Mouse (Mus musculus) embryo, embryonic 10.5 days (tissue): Measurements from ENCODE around the gene Mrpl18.
"Not testable (repeated sequence)": the region's sequence is repeated elsewhere in the genome, so short reads cannot be mapped to it uniquely, and the experiment has no call there.

Source experiments
- DNase-seq: peaks from one replicate; pipeline ENCODE4 v3.0.0-alpha.2; 2015; ENCODE audit warnings: low spot score

Gene Mrpl18

GRCm38 (mm10) chr17:12915881-12916583, at the start of gene Mrpl18:
Gene Mrpl18, minus strand, starts transcription at chr17:12916345.
- peak; percentile 100 for DNase-seq

DNA sequence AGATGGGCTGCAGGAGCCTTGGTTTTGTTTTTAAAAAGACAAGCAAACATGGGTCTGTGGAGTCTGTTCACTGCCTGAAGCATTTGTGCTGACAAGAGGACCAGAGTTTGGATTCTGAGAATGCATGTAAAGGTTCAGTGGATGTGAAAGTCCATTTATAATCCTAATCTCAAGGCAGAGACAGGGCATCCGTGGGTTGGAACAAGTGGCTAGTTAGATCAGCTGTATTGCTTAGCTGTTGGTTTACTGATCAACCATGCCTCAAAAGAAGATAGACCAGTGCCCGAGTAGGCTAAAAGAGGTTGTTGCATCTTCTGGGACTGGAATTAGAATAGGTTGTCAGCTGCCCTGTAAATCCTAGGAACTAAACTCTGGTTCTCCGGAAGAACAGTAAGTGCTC, 47.3 kb upstream of the Mrpl18 start:
- no peak for DNase-seq

GRCm38 (mm10) chr17:12960331-12960873, 44.3 kb upstream of the Mrpl18 start, which contains the start of gene Acat2:
Gene Acat2, minus strand, starts transcription at chr17:12960747.
- DNase-seq = peak; percentile 94

DNA sequence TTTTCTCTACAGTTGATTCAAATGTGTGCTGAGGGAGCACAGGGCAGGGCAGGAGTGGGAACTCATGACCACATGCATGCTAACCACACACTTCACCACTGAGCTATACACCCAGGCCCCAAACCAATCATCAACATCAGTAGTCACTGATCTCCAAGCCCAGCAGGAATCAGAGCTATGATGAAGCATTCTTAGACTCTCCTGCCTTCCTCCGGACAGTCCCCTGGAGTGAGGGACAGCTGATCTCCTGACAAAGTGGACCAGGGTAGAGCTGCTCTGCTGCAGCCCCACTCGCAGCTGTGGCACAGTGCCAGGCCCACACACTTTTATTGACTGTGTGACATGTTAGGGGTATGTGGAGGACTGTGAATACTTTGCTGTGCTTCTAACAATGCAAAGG, 43.2 kb upstream of the Mrpl18 start:
- DNase-seq = not testable (repeated sequence)

GRCm38 (mm10) chr17:12956664-12957063, 40.5 kb upstream of the Mrpl18 start:
- DNase-seq = no peak

DNA sequence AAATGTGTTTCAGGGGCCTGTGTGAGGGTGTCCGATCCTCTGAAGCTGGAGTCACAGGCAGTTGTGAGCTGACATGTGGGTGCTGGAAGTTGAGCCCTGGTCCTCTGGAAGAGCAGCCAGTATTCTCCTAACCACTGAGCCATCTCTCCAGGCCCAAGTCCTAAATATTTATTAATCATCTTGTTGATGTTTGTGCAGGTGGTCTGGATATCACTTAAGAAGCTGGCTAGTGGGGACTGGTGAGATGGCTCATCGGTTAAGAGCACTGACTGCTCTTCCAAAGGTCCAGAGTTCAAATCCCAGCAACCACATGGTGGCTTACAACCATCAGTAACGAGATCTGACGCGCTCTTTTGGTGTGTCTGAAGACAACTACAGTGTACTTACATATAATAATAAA, 33.5 kb upstream of the Mrpl18 start:
- DNase-seq = no peak

- no peak for DNase-seq
These were observed 26.5 kb upstream of the Mrpl18 start for GRCm38 (mm10) chr17:12942459-12943162.

- DNase-seq = no peak
These were observed 25.6 kb upstream of the Mrpl18 start for GRCm38 (mm10) chr17:12941543-12942260.

GRCm38 (mm10) chr17:12940151-12940805, 24.1 kb upstream of the Mrpl18 start, which contains the start of gene Acat3:
Gene Acat3, minus strand, starts transcription at chr17:12940600.
- peak; percentile 14 for DNase-seq

DNA sequence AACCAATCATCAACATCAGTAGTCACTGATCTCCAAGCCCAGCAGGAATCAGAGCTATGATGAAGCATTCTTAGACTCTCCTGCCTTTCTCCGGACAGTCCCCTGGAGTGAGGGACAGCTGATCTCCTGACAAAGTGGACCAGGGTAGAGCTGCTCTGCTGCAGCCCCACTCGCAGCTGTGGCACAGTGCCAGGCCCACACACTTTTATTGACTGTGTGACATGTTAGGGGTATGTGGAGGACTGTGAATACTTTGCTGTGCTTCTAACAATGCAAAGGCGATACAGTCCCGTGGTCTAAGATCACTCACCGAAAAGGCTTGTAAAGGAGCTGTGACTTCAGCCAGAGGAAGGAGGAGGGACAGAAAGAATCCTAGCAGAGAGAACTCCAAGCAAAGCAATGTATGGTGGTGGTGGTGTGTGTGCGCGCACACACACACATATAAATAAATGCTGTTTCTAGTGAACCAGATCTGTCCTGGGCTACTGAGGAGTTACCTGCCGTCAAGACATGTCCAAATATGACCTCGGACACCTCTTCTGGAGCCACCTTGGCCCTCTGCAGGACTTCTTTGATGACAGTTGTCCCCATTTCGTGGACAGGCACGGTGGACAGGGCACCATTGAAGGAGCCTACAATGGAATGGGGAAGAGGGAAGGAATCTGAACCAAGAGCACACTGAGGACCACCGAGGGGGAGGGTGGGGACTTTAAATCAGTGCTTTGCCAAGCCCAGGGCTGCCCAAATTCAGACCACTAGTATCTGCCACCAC, 23.4 kb upstream of the Mrpl18 start:
- DNase-seq = not testable (repeated sequence)

DNA sequence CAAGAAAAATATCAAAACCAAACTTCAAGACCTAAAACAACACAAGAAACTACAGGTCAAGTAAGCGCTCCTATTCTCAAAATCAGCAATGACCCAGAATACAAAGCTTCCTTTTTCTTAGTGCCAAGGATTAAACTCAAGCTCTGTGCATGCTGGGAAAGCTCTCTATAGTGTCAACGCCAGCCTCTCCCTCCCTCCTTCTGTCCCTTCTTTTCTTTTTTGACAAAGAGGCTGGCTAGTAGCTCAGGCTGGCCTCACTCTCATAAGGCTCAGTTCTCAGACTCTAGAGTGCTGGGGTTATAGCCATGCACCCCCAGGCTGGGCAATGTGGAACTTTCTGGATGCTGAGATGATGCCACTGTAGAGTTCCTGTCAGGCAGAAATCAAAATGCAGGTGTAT, 21.9 kb upstream of the Mrpl18 start:
- DNase-seq = no peak

DNA sequence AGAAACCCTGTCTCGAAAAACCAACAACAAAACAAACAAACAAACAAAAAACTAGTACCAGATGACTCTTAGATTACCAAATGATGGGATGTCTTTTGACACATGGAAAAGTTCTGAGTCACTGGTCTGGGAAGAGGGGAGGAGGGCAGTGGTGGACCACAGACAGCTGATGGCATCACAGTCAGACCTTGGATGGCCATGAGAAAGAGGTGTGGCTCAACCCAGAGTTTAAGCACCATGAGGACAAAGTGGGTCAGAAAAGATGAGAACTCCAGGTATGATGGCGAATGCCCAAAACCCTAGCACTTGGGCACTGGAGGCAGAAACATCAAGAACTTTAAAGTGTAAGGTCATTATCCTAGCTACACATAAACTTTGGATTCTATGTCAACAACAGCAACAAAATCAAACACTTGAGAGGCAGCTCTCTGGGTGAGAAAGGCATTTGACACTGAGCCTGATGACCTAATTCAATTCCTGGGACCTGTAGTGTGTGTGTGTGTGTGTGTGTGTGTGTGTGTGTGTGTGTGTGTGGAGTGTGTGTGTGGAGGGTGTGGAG, 21.3 kb upstream of the Mrpl18 start:
- no peak for DNase-seq

DNA sequence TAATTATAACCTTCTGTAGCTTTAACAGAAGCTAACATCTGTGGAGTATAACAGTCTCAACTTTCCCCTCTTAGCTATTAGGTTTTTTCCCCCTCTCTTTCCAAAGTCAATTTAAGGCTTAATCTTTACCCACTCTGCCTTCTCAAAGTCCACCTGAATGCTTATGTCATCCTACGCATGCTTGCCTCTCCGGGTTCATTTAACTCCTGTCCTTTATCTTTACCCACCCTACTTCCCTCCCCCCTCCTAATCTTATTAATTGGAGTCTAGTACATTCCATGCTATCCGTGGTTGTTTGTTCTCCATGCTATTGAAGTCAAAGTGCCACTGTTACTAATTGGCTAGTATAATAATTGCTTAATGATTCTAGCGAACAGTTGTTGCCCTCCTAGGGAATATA, 19.6 kb upstream of the Mrpl18 start:
- no peak for DNase-seq

GRCm38 (mm10) chr17:12931576-12931975, 15.4 kb upstream of the Mrpl18 start:
- not testable (repeated sequence) for DNase-seq

GRCm38 (mm10) chr17:12925703-12926180, 9.6 kb upstream of the Mrpl18 start:
- no peak for DNase-seq

GRCm38 (mm10) chr17:12925001-12925400, 8.9 kb upstream of the Mrpl18 start:
- DNase-seq = no peak

GRCm38 (mm10) chr17:12921073-12921472, 4.9 kb upstream of the Mrpl18 start:
- no peak for DNase-seq

DNA sequence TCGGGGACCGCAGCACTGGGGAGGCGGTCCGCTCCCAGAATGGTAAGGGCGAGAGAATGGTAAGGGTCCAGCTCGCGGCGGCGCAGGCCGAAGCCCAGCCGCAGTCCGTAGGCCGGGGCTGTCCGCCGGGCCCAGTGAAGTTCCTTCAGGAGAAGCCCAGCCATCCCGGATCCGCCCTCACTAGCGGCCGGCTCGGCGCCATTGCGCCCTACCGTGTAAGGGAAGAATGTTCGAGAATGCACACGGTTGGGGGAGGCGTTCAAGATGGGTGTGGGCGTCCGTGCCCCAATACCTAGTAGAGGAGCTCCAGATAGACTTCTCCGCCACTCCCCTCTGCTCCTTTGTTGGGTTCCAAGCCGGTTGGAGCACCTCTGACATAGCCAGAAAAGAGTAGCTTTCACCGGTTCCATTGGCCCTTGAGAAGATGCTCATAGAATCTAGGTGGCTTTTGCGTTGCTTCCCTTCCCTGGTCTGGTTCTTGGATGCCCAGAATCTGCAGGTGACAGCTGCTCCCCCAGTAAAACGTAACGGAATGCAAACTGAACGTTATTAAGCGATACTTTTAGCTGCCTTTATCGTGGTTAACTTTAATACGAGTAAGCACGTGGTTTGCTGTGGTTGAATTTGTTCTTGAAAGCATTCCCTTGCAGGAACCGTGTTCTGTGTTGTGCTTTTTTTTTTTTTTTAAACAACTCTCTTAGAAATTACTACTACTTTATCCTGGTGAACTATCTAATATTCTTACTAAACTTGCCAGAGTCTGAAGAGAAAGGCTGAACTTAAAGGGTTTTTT, 639 bp upstream of the Mrpl18 start:
- peak; percentile 60 for DNase-seq

GRCm38 (mm10) chr17:12915488-12915880, 661 bp downstream of the Mrpl18 start, which contains the start of gene Tcp1:
Gene Tcp1, plus strand, starts transcription at chr17:12915701.
- DNase-seq = peak; percentile 33

GRCm38 (mm10) chr17:12910391-12910790, 5.8 kb downstream of the Mrpl18 start:
- DNase-seq = no peak
